Mouse (Mus musculus) midbrain, embryonic 11.5 days (tissue): ENCODE results near the gene St6galnac3. TPM values are rescaled to one million over a fixed set of nuclear protein-coding genes. Genes with fewer than 3 reads are reported as not detected.

Source experiments
- ATAC-seq: fragments of 200-750 bp; cut with Nextera tagmentation; 2 replicates; pipeline ENCODE4 v1.8.0; 2017; ENCODE audit warnings: moderate TSS enrichment, moderate library complexity; ENCODE audit not compliant: low FRiP score
- DNase-seq: peaks from one replicate; pipeline ENCODE4 v3.0.0; 2015; ENCODE audit warnings: low spot score; ENCODE audit errors: missing footprints
- H3K27ac ChIP-seq: fragments of 300-500 bp; sonication (generic); 2 replicates; pipeline ENCODE4 v1.5.1; 2014; ENCODE audit warnings: low read depth, low read length
- H3K27me3 ChIP-seq: fragments of 300-500 bp; sonication (generic); 2 replicates; pipeline ENCODE4 v1.6.1; 2014; ENCODE audit warnings: mild to moderate bottlenecking, low read length, moderate library complexity, mixed read lengths; ENCODE audit not compliant: control insufficient read depth, insufficient read depth
- H3K36me3 ChIP-seq: fragments of 300-500 bp; sonication (generic); 2 replicates; pipeline ENCODE4 v1.6.1; 2014; ENCODE audit warnings: mild to moderate bottlenecking, low read length, moderate library complexity, mixed read lengths; ENCODE audit not compliant: control insufficient read depth, insufficient read depth
- H3K4me1 ChIP-seq: fragments of 300-500 bp; sonication (generic); 2 replicates; pipeline ENCODE4 v1.6.1; 2014; ENCODE audit warnings: low read length; ENCODE audit not compliant: control insufficient read depth, insufficient read depth
- H3K4me2 ChIP-seq: fragments of 300-500 bp; sonication (generic); 2 replicates; pipeline ENCODE4 v1.6.1; 2014; ENCODE audit warnings: mild to moderate bottlenecking, moderate library complexity
- H3K4me3 ChIP-seq: fragments of 300-500 bp; sonication (generic); 2 replicates; pipeline ENCODE4 v1.5.1; 2014; ENCODE audit warnings: low read depth, low read length
- H3K9ac ChIP-seq: fragments of 300-500 bp; sonication (generic); 2 replicates; pipeline ENCODE4 v1.6.1; 2014; ENCODE audit warnings: low read length
- H3K9me3 ChIP-seq: fragments of 300-500 bp; sonication (generic); 2 replicates; pipeline ENCODE4 v1.6.1; 2016; ENCODE audit warnings: low read length; ENCODE audit not compliant: control insufficient read depth
- WGBS: fragments of 180-500 bp; shearing (Covaris S2); extraction: QIAGEN DNeasy Blood & Tissue Kit; methylation state at CpG from one replicate; pipeline ENCODE4 v1.1.7; 2014; 5-methylcytosine and 5-hydroxymethylcytosine counted together
- polyA plus RNA-seq: library from polyadenylated mRNA; unstranded; fragments of >200 nt; fragmentation: Nextera tagmentation; extraction: Ambion mirVana; gene quantifications from 2 replicates; pipeline ENCODE4 v1.2.1, GENCODE M21; 2014

Gene St6galnac3
- polyA plus RNA-seq, 1 experiment from 2014 or later = 35.7 TPM

GRCm38 (mm10) chr3:153181242-153181641, 543.7 kb downstream of the St6galnac3 start:
- H3K27me3 ChIP-seq = no peaks in the 10 kb centered on the region
- no peaks in the 10 kb centered on the region; the same call in 1 of the 2 replicates for H3K4me1 ChIP-seq
- ATAC-seq (no peak), DNase-seq (no peak)
- H3K9me3 ChIP-seq = no peaks in the 10 kb centered on the region
- WGBS = 41% methylated on average over 6 of the region's 6 CpGs
- no peaks in the 10 kb centered on the region for H3K36me3 ChIP-seq
- H3K4me2 ChIP-seq = no peak overlapping the region
- no peak overlapping the region for H3K9ac ChIP-seq
- no peak overlapping the region for H3K27ac ChIP-seq
- H3K4me3 ChIP-seq = no peak overlapping the region

- ATAC-seq (no peak), DNase-seq (no peak)
- no peaks in the 10 kb centered on the region; the same call in 1 of the 2 replicates for H3K4me1 ChIP-seq
- no peak overlapping the region for H3K27ac ChIP-seq
- no peak overlapping the region for H3K4me2 ChIP-seq
- H3K27me3 ChIP-seq = no peaks in the 10 kb centered on the region
- no peaks in the 10 kb centered on the region for H3K36me3 ChIP-seq
- no peak overlapping the region for H3K9ac ChIP-seq
- H3K4me3 ChIP-seq = no peak overlapping the region
- 75% methylated on average over 4 of the region's 4 CpGs for WGBS
- no peaks in the 10 kb centered on the region for H3K9me3 ChIP-seq
Measured at GRCm38 (mm10) chr3:153176749-153177148, 548.2 kb downstream of the St6galnac3 start.

- Histone ChIP-seq H3K4me3 (no peak overlapping the region), H3K9me3 (no peaks in the 10 kb centered on the region), H3K36me3 (no peaks in the 10 kb centered on the region), H3K27ac (no peak overlapping the region), H3K9ac (no peak overlapping the region), H3K4me2 (no peak overlapping the region), H3K27me3 (no peaks in the 10 kb centered on the region), H3K4me1 (no peaks in the 10 kb centered on the region; the same call in 1 of the 2 replicates)
- 64% methylated on average over 6 of the region's 6 CpGs for WGBS
- ATAC-seq (no peak), DNase-seq (no peak)
Measured at GRCm38 (mm10) chr3:153176325-153176724, 548.6 kb downstream of the St6galnac3 start.

- no peaks in the 10 kb centered on the region for H3K9me3 ChIP-seq
- no peak overlapping the region for H3K4me2 ChIP-seq
- whole genome bisulfite sequencing = 85% methylated on average over 11 of the region's 11 CpGs
Measured at GRCm38 (mm10) chr3:153174336-153175033, 550.5 kb downstream of the St6galnac3 start.

GRCm38 (mm10) chr3:153173567-153173966, 551.4 kb downstream of the St6galnac3 start:
- H3K27me3 ChIP-seq = no peaks in the 10 kb centered on the region
- ATAC-seq = no peak
- no peak overlapping the region for H3K4me3 ChIP-seq
- no peaks in the 10 kb centered on the region for H3K9me3 ChIP-seq
- H3K36me3 ChIP-seq = no peaks in the 10 kb centered on the region
- no peak overlapping the region for H3K27ac ChIP-seq
- H3K4me1 ChIP-seq = no peaks in the 10 kb centered on the region
- 90% methylated on average over 2 of the region's 2 CpGs for WGBS
- H3K4me2 ChIP-seq = no peak overlapping the region
- H3K9ac ChIP-seq = no peak overlapping the region
- DNase-seq = no peak

More at GRCm38 (mm10) chr3:153174336-153175033, 550.5 kb downstream of the St6galnac3 start:
- ATAC-seq (no peak), DNase-seq (no peak)
- H3K4me1 ChIP-seq = no peaks in the 10 kb centered on the region
- H3K27ac ChIP-seq = no peak overlapping the region
- H3K9ac ChIP-seq = no peak overlapping the region
- H3K27me3 ChIP-seq = no peaks in the 10 kb centered on the region
- H3K4me3 ChIP-seq = no peak overlapping the region
- no peaks in the 10 kb centered on the region for H3K36me3 ChIP-seq

GRCm38 (mm10) chr3:153170146-153170545, 554.8 kb downstream of the St6galnac3 start:
- H3K9ac ChIP-seq = no peak overlapping the region
- ATAC-seq = no peak
- no peak overlapping the region for H3K4me2 ChIP-seq
- H3K27ac ChIP-seq = no peak overlapping the region
- 94% methylated on average over 4 of the region's 4 CpGs for WGBS
- H3K36me3 ChIP-seq = no peaks in the 10 kb centered on the region
- no peak for DNase-seq
- no peaks in the 10 kb centered on the region for H3K9me3 ChIP-seq
- H3K4me1 ChIP-seq = no peaks in the 10 kb centered on the region
- H3K4me3 ChIP-seq = no peak overlapping the region
- no peaks in the 10 kb centered on the region for H3K27me3 ChIP-seq

- no peak overlapping the region for H3K4me3 ChIP-seq
- WGBS = 88% methylated on average over 11 of the region's 11 CpGs
- H3K4me1 ChIP-seq = no peaks in the 10 kb centered on the region
- H3K27ac ChIP-seq = no peak overlapping the region
- no peaks in the 10 kb centered on the region for H3K27me3 ChIP-seq
- DNase-seq = no peak
- H3K9me3 ChIP-seq = no peaks in the 10 kb centered on the region
- H3K36me3 ChIP-seq = no peaks in the 10 kb centered on the region
- no peak for ATAC-seq
- H3K9ac ChIP-seq = no peak overlapping the region
- no peak overlapping the region for H3K4me2 ChIP-seq
Measured at GRCm38 (mm10) chr3:153169744-153170143, 555.2 kb downstream of the St6galnac3 start.

GRCm38 (mm10) chr3:153161676-153162075, 563.3 kb downstream of the St6galnac3 start:
- no peak overlapping the region for H3K27ac ChIP-seq
- no peak overlapping the region for H3K9ac ChIP-seq
- H3K4me2 ChIP-seq = no peak overlapping the region
- H3K27me3 ChIP-seq = no peaks in the 10 kb centered on the region
- no peaks in the 10 kb centered on the region for H3K9me3 ChIP-seq
- no peak for DNase-seq
- no peaks in the 10 kb centered on the region for H3K36me3 ChIP-seq
- H3K4me3 ChIP-seq = no peak overlapping the region
- no peak for ATAC-seq
- no peaks in the 10 kb centered on the region for H3K4me1 ChIP-seq
- WGBS = 79% methylated on average over 9 of the region's 9 CpGs

GRCm38 (mm10) chr3:153160683-153161082, 564.3 kb downstream of the St6galnac3 start:
- ATAC-seq (no peak), DNase-seq (no peak)
- 82% methylated on average over 5 of the region's 5 CpGs for WGBS
- no peak overlapping the region for H3K4me3 ChIP-seq
- H3K4me1 ChIP-seq = no peaks in the 10 kb centered on the region
- no peak overlapping the region for H3K27ac ChIP-seq
- no peaks in the 10 kb centered on the region for H3K9me3 ChIP-seq
- H3K4me2 ChIP-seq = no peak overlapping the region
- H3K9ac ChIP-seq = no peak overlapping the region
- no peaks in the 10 kb centered on the region for H3K27me3 ChIP-seq
- no peaks in the 10 kb centered on the region for H3K36me3 ChIP-seq
